Mouse (Mus musculus): ENCODE data around the gene Prpf4b.
"Not testable (repeated sequence)": the region's sequence is repeated elsewhere in the genome, so short reads cannot be mapped to it uniquely, and the experiment has no call there.

Prpf4b gene

DNA sequence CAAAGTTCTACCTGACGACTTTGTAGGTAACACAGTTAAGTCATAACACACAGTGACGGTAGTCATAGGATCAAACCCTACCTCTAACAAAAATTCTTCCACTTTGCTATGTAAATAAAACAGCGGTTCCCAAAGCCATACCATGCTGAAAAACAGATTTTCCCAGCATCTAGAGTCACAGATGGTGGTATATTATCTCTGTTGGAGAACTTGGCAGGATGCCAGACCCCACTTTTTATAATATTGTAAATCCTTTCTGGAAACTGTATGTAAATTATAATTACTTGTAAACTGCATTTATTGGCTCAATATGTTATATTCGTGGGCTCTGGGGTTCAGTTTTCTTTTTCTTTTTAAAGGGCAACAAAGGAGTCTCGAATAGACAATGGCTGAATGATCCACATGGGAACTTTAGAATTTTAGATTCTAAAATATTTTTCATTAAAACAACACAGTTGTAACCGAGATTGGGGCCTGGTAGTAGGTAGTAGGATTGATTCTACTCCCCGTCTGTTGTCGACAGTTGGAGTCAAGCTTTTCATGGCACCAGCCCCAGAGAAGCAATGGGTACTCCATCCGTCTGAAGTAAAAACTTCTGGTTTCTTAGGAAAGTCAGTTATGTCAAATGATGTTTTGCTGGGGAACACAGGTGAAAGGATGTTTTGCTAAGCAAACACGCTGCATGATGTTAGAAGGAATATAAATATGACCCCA lies 60.0 kb downstream of the Prpf4b start:
- DNase-seq (ENCODE audit: low spot score): no peak

DNA sequence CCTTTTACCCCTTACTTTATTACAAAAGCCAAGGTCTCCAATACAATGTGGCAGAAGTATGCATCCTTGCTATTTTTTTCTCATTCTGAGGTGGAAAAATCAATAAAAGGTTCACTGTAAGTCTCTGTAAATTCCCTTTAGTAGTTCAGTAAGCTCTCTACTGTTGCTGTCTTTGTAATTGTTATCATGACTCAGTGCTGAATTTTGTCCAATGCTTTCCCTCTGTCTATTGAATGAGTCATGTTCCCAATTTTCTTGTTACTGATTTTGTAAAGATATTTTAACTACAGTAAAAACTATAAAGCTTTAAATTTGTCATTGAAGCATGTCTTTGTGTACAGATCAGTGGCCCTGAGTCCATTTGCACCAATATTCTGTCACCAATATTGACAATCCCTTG lies 67.3 kb downstream of the Prpf4b start:
- no peak for DNase-seq (ENCODE audit: low spot score)

DNA sequence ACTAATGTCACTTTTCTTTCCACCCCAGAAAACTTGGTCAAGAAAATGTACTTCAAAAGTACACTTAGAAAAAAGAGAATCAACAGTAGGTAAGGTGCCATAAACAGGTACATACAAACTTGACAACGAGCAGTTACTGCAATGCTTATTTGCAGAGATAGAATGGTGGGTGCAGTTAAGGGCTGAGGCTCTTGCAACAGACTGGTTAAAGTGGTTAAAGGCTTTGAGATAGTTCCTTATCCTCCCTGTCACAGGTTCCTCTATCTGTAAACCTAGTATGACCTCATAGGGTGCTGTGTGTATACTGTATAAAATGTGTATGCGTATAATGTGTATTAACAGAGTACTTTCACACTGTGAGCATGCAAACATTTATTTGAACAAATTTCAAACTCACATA lies 76.3 kb downstream of the Prpf4b start:
- not testable (repeated sequence) for DNase-seq (ENCODE audit: low spot score)
